Mouse (Mus musculus) kidney, adult 11 months (tissue): ENCODE results near the gene Epb41.

Experiments used
- DNase-seq: peaks from one replicate; pipeline ENCODE4 v3.0.0; 2022

Gene Epb41

DNA sequence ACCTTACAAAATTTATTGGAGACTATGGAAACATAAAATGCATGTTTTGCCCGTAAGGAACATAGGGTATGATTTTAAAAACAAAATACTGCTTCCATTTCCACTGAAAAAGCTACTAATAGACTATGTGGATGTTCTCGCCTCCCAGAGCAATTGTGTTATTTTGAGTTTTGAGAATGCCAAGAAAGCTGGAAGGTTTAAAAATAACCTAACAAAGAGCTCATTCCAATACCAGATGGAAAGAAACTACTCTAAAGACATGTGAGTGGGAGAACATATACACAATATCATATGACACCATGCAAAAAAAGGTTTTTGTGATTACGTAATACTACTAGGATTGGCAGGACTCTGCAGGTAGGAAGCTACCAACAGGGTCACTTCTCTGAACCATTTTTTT lies 31.4 kb downstream of the Epb41 start:
- no peak for DNase-seq

GRCm38 (mm10) chr4:132041471-132042332 lies 33.4 kb downstream of the Epb41 start:
- no peak for DNase-seq

- DNase-seq = no peak
Observed at GRCm38 (mm10) chr4:132039975-132040645, 35.0 kb downstream of the Epb41 start.

GRCm38 (mm10) chr4:132039521-132039920 lies 35.6 kb downstream of the Epb41 start:
- no peak for DNase-seq

- DNase-seq = no peak
Observed at GRCm38 (mm10) chr4:132038809-132039208, 36.3 kb downstream of the Epb41 start.

DNA sequence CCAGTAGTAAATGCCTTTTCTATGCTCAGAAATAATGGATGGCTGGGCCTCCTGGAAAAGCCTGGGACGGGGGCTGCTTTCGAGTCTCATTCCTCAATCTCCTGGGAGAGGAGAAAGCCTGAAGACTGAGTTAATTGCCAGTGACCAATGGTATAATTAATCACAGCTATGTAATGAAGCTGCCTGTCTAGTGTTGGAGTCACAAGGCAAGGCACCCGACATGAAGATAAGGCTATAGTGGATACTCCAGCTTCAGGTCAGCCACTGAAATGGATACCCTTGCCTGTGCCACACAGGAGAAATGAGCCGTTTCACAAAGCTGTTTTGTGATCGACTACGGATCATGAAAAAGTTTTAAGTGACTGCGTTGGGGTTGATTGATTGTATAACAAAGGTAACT lies 37.1 kb downstream of the Epb41 start:
- no peak for DNase-seq

- no peak for DNase-seq
Observed at GRCm38 (mm10) chr4:132037137-132037536, 38.0 kb downstream of the Epb41 start.

DNA sequence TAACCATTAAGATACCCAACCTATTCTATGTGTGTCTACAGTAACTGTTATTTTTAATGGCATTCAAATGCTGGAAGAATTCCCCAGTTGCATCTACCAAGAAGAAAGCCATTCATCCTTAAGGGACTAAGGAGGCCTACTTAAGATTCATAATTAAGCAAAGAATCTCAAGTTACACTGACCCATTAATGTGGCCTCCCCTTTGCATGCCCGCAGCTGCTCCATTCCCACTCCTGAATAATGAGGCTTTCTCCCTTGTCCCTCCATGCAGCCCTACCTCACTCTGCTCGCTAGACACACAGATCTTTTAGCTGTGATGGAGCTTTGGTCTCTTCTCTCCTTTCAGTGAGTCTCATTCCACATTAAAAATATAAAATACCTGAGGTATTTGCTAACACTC lies 40.9 kb downstream of the Epb41 start:
- DNase-seq = no peak

DNA sequence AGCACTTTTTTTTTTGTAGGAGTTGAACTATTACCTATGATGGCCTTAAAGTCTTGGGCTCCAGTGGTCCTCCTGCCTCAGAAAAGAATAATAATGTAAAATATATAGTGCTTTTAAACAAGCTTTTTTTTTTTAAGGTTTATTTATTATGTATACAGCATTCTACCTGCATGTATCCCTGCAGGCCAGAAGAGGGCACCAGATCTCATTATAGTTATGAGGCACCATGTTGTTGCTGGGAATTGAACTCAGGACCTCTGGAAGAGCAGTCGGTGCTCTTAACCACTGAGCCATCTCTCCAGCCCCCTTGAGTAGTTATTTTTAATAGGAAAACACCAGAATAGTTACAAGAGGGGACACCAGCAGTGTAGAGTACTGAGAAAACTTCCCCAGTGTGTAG lies 41.9 kb downstream of the Epb41 start:
- no peak for DNase-seq

GRCm38 (mm10) chr4:132029851-132030741 lies 45.0 kb downstream of the Epb41 start:
- no peak for DNase-seq

DNA sequence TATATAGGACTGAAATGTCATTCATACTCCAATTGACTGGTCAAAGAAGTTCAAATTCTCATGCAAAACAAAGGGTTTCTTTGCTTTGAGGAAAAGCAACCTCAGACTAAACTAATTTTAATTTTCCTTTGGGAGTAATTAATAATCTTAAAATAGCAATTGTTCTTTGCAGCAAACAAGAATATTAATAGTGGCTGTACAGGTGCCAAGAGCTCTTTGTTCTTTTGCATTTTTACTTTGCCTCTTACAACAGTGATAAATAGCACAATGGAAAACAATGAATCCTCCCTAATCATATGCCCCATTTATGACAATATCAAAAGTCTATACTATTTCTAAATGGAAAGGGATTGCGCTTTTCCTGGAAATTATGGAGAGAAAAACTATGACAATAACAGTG lies 47.3 kb downstream of the Epb41 start:
- no peak for DNase-seq

DNA sequence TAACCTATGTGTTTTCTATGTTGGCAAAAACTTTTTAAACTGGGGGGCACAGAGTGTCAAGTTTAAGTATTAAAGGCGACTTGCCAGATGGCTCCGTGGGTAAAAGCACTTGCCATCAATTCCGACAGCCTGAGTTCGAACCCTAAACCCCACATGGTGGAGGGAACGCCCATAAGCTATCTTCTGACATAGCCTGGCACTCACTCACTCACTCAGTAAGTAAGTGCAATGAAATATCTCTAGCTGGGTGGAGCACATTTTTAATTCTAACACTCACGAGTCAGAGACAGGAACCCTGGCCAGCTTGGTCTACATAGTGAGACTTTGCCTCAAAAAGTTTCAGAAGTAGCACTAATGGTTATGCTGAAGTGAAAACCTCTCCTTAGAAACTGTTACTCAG lies 48.0 kb downstream of the Epb41 start:
- DNase-seq = no peak

GRCm38 (mm10) chr4:132025738-132026527 lies 49.2 kb downstream of the Epb41 start:
- no peak for DNase-seq

- no peak for DNase-seq
Observed at GRCm38 (mm10) chr4:132025264-132025663, 49.9 kb downstream of the Epb41 start.

- DNase-seq = no peak
Observed at GRCm38 (mm10) chr4:132023816-132024215, 51.3 kb downstream of the Epb41 start.

DNA sequence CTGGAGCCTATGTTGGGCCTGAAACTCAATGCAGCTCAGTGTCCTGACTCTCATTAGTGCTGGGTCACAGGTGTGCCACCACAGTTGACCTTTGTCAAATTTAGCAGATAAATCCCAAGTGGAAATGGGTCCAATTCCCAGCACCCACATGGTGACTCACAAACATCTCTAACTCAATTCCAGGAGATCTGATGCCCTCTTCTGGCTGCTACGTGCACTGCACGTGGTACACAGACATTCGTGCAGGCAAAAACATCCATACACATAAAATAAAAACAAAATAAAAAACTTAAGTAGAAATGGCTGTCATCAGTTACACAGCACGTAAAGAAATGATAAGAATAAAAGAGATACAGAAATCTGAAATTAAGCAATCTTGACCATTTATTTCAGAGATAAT lies 52.5 kb downstream of the Epb41 start:
- no peak for DNase-seq

- no peak for DNase-seq
Observed at GRCm38 (mm10) chr4:132021883-132022282, 53.2 kb downstream of the Epb41 start.

- DNase-seq = no peak
Observed at GRCm38 (mm10) chr4:132018547-132018946, 56.6 kb downstream of the Epb41 start.

GRCm38 (mm10) chr4:132015374-132015773 lies 59.7 kb downstream of the Epb41 start:
- no peak for DNase-seq

GRCm38 (mm10) chr4:132011619-132012018 lies 63.5 kb downstream of the Epb41 start:
- no peak for DNase-seq

- DNase-seq = no peak
Observed at GRCm38 (mm10) chr4:132010416-132010815, 64.7 kb downstream of the Epb41 start.

GRCm38 (mm10) chr4:132008191-132008590 lies 66.9 kb downstream of the Epb41 start:
- no peak for DNase-seq

GRCm38 (mm10) chr4:132007123-132007522 lies 68.0 kb downstream of the Epb41 start:
- no peak for DNase-seq
